Mouse (Mus musculus): Measurements from ENCODE around the gene Spata2l. TPM values are rescaled to one million over a fixed set of nuclear protein-coding genes. Genes with fewer than 3 reads are reported as not detected.
"Not testable (repeated sequence)": the region's sequence is repeated elsewhere in the genome, so short reads cannot be mapped to it uniquely, and the experiment has no call there.

Gene Spata2l
- total RNA-seq, 2 experiments from 2014 or later: 83.0 to 91.1 TPM

DNA sequence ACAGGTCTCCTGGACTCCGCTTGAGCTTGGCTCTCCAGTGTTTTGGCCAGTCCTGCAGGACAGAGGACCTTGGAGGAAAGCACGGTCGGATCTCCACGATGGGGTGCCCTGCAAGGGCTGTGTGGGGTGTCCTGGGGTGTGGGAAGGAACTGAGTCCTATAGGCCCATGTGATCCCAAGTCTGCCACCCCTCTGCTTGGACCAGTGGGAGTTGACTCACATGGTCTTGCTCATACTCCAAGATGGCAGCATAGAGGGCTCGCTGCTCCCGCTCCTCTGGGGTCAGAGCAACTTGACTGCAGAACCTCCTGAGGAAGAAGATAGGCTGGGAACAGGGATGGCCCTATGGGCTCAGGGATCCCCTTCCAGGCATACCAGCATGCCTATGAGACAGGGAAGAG lies 11.7 kb upstream of the Spata2l start:
- DNase-seq (ENCODE audit: low spot score in 2 of 2): no peak

DNA sequence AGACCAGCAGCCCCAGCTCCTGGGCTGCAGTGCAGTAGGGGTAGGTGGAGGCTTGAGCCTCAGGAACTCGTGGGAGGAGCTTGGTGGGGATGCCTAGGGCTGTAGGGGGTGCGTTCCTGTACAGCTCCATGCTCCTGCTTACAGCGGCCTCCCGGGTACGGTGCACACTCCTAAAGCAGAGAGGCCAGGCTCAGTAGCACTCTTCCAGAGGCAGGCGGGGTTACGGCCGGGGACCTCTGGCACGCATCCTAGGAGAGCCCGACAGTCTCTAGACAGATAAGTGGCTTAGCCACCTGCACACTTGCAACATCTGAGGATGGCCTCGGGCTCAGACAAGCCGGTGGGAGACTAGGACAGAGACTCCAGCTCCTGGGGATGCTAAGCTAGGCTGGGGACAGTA lies 9.5 kb upstream of the Spata2l start:
- no peak for DNase-seq (ENCODE audit: low spot score in 2 of 2)

DNA sequence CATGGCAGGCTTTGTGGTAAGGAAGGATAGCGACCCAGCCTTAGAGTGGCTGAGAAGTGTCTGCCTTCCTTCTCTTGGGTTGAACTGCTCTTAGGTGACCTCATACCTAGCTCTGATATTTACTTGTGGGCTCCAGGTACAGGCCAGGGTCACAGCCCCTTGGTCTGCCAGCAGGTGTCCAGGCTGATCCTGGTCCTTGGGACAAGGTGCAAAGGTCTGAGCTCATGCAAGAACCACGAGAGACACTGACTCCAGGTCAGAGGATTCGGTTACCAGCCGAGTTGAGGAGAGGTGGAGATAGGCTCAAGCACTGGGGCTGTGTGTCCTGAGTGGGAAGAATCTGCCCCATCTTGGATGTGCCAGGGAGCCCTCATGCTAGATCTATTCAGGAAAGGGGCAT lies 8.3 kb upstream of the Spata2l start:
- no peak for DNase-seq (ENCODE audit: low spot score in 2 of 2)

DNA sequence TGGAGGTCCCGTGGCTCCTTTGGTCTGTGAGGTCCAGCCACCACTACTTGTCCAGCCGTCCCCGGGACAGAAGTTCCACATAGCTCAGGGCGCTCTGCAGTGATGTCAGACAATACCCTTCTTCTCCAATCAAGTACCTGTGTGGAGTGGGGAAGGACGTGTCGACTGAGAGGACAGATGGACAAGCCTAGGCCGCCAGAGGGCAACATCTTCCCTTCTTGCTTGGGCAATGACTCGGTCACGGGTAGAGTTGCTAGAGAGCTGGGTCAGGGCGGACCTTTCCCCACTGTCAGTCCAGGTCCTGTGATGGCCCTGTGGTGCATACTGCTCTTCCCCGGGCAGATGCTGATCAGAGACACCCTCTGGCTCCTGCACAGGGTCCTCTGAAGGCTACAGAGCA lies 7.0 kb upstream of the Spata2l start:
- no peak for DNase-seq (ENCODE audit: low spot score in 2 of 2)

DNA sequence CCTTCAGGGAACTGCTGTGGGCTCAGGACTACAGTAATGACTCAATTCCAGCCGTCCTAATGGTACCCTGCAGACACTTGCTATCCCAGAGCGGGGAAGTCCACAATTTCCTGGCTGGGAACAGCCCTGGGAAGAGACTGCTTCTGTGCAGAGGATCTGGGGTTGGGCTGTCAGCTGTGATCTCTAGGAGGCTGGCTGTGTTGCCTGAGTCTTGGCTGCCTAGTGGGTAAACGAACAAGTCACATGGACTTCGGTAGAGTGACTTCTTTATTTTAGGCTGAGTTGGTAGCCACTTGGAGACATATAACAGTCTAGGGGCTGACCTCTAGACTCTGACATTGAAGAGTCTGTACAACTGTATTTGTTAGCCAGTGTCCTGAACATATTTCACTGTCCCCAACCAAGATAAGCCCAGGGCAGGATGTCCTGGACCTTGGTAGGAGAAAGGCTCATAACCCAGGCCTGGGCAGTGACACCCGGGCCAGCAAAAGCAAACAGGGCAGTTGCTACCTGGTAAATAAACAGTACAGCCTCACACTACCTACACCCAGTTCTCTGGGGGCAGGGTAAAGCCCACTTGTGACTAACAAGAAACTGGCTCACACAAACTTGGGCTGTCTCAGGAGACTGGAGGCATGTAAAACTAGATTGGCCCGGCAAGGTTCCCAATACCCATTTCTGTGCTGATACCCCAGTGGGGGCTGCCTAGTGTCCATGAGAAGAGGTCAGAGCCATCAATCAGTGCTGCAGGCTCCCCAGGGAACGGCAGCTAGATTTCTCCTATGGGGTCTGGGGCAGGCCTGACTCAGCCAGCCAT lies 6.3 kb upstream of the Spata2l start:
- no peak for DNase-seq (ENCODE audit: low spot score in 2 of 2)

DNA sequence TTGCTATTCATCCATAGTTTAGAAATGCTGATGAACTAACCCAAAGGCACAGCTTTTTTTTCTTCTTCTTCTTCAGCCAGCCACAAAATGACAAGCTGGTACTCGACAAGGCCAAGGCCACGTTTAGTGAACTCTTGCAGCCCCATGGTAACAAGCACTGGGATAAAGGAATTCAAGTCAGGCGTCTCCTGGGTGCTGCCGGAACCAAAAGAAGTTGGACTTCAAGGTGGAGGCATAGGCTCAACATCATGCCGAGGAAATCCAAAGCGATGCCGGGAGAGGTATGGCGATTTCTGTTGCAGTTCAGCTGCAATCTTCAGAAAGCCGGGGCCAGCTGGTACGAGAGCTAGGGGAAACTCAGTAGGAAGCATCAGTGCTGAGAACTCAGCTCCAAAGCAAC lies 3.4 kb upstream of the Spata2l start:
- DNase-seq (ENCODE audit: low spot score in 2 of 2): no peak

DNA sequence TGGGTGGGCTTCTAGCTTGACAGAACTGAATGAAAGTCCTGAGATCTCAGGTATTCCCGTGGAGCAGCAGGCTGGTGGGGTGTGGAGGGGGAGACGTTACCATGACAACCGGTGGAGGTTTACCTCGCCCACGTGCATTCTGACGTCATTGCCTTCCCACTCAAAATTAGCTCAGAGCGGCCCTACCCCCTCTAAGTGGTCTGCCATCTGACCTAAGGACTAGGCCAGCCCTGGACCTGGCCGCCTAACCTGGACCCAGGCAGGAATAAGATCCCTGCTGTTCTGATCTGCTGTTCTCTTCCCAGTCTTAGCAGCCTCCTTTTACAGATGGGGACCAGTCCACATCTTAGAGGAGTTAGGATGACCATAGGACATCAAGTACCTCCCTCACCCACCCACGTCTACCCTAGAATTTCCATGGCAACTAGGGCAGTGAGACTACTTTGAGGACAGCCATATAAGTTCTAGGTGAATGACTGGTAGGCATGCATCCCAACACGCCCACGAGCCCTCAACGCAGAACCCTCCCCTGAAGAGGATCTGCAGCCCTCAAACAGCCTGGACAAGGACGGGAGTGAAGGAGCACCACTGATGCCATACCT lies 1.0 kb downstream of the Spata2l start:
- peak; percentile 61 to 70 for DNase-seq (ENCODE audit: low spot score in 2 of 2)

DNA sequence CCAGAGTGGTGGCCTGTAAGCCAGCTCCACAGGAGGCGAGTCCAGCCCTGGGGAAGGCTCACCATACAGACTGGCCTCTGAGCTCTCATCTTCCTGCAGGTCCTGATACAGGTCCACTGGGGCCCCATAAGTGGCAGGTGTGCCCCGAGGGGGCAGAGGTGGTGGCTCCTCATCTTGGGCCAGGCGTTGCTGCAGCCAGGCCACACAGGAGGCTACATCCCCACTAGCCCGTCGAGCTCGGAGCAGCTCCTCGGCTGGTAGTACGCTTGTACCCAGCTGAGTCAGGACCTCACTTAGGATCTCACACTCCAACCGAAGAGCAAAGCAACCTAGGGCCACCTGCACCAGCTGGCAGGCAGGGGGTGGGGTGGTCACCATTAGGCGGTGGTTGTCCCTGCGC lies 2.3 kb downstream of the Spata2l start:
- peak in 1 of 2 experiments; percentile 36 for DNase-seq (ENCODE audit: low spot score in 2 of 2)

DNA sequence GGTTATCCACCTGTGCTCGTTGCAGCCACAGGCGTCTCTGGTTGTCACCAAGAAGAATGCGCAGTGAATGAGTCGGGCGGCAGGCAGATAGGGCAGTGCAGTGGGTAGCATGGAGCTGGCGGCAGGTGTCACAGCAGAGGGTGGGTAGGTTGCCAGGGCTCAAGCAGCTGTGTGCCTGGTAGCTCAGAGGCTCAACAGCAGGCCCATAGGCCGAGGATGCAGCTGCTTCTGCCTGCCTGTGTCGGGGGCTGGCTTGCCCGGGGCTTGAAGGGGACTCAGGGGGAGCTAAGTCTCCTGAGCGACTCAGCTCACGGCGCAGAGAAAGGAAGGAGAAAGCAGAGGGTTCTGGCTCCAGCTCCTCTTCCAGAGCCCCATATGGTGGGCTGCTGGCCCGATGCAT lies 2.7 kb downstream of the Spata2l start:
- DNase-seq (ENCODE audit: low spot score in 2 of 2): peak in 1 of 2 experiments; percentile 40

DNA sequence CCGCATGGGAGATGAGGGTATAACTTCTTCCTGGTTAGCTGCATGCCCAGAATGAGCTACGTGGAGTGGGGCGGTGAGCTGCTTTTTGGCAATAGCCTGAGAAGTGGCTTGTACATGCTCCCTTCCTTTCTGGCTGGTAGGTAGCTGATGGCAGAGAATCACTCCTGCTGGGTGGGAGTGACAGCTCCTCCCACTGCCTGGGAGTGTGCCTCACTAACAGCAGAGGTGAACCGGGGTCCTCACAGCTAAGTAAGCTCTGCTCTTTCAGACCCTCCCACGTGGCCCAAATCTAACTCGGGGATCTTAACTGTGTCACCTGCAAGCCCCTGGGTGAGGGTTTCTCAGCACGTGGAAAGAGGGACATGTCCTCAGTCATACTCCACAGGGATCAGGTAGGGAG lies 3.5 kb downstream of the Spata2l start:
- peak in 1 of 2 experiments; percentile 28 for DNase-seq (ENCODE audit: low spot score in 2 of 2)

DNA sequence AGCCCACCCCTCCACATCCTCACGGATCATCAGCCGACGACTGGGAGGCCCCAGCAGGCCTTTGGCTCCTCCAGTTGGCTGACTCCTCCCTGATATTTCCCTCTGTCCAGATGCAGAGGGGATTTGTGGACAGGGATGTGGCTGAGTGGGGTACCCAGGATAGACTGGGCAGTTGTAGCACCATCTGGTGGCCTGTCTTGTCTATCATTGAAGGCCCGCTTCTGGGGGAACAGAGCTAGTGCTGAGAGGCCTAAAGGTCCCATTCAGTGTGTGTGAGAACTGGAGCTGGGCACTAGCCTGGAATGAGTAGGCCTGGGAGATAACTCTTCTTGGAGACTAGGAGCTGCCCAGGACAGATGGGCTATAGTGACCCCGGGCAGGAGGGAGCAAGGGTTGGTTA lies 4.3 kb downstream of the Spata2l start:
- DNase-seq (ENCODE audit: low spot score in 2 of 2): peak in 1 of 2 experiments; percentile 40

DNA sequence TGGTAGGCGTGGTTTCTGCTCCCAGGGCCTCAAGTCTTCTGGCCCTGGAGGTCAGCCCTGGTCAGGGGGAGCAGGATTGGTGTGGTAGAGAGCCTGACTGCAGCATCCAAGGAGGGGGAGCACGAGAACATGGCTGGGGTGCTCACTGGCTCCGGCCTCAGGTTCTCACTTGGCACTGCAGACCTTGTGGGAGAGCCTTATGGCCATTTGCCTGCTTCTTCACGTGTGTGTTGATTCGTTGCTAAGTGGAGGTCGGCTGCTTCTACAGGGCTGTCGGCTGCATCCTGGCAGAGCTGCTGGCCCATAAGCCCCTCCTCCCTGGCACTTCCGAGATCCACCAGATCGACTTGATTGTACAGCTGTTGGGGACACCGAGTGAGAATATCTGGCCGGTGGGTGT lies 5.7 kb downstream of the Spata2l start:
- not testable (repeated sequence) for DNase-seq (ENCODE audit: low spot score in 2 of 2)

DNA sequence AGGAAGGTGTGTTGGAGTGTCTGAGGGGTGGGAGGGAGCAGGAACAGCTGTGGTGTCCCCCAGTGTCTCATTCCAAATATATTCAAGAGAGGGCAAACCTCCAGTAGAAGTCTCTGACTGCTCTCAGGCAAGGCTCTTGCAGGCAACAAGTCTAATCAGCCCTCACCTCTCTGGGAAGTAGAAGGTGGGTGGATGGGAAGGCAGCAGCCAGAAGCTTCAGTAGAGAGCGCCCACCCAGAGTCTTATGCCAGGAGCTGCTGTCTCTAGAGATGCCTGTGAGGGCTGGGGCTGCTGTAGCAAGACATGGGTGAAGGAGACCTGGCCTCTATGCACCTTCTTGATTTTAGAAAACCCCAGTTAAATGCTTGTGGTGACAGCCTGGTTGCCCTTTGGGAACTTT lies 7.6 kb downstream of the Spata2l start:
- no peak for DNase-seq (ENCODE audit: low spot score in 2 of 2)

DNA sequence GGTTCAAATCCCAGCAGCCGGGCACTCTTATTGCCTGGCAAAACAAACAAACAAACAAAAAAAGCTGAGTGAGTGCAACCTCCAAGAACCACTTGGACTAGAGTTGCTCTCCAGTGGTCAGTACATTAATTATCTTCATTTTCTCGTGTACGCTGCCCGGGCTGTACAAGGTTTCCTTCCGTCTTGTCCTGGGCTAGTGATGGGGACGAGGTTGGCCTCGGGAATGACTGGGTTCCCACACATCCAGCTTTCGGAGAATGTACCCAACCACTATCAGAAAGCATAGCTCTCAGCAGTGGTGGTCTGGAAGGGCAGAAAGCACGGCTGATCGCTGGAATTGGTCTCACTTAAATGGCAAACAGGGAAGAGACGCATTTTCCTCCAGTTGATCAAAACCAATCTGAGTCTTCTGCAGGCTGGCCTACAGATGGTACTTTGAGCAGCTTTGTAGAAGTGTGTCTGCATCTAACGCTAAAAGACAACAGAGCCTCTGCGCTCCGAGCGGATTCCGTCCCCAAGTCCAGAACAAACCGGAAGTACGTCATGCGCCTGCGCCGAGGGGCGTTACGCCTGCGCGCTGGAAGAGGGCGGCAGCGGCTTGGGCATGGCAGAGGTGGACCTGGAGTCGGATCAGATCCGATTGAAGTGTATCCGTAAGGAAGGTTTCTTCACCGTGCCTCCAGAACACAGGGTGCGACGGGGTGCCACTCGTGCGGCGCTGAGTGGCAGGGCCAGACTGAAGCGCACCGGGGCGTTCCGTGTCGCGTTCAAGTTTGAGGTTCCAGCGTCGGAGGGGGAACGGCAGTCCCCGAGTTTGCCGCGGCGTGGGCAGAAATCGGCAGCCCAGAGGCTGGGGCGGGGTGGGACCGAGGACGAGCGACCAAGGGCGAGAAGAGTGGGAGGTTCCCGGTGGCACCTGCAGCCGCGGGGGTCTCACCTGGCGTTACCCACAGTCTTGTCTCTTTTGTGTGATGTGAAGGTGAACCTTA lies 11.5 kb downstream of the Spata2l start, which contains the start of gene Cdk10:
Cdk10 (plus strand) TSS at position 565 of the 989 bp plus-strand sequence.
- peak; percentile 92 to 93 for DNase-seq (ENCODE audit: low spot score in 2 of 2)

DNA sequence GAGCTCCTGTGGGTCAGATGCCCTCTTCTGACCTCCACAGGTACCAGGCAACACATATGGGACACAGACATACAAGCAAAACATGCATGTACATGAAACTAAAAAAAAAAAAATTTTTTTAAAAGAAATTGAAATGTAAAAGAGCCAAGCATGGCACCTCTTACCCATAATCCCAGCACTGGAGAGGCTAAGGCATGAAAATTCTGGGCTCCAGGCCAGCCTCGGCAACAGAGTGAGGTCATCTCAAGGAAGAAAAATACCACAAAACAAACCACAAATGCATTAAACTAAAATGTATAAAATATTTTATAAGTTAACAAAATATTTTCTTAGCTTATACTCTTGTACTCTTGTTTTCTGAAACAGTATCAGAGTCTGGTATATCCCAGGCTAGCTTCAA lies 15.1 kb downstream of the Spata2l start:
- no peak for DNase-seq (ENCODE audit: low spot score in 2 of 2)

DNA sequence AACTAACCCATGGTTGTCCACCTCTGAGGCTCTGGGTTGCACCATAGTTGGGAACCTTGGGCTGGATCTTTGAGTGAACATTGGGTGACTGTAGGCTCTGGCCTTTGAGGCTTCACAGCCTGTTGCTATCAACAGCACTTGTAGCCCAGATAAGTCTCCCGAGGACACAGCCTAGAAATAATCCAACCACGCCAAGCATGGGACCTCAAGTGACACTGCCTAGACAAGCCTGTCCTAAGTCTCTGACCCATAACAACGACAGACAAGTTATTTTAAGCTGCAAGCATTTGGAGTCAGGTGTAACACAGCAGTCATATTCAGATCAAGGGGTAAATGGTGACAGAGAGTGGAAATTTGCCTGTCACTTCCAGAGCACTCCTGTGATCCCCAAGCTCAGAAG lies 20.6 kb downstream of the Spata2l start:
- DNase-seq (ENCODE audit: low spot score in 2 of 2): no peak

DNA sequence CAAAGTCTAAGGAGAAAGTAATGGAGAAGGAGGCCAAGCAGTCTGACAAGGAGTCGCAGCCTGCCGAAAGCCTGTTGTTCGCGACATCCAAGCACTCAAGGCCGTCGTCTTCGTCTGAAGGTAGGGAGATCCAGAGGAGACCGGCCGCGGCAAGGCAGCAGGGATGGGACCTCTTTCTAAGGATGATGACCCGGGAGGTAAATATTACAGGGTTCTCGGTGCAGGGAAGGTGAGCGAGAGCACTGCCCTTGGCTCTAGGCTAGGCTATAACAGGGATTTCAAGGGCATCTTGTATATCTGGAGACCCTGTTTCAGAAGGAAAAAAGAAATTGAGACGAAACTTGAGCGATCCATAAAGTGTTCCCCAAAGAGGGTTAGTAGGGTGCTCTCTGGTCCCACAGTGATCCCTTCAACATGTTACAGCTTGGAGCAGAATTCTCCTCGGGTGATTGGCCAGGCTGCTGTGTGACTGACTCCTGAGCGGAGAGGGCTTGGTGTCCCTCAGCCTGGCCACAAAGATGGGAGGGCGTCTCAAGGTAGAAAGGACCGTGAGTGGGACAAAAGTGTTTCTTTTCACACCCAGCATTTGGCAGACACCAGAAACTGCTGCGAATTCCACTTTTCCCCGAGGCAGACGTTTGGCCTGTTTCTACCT lies 22.8 kb downstream of the Spata2l start:
- no peak for DNase-seq (ENCODE audit: low spot score in 2 of 2)

DNA sequence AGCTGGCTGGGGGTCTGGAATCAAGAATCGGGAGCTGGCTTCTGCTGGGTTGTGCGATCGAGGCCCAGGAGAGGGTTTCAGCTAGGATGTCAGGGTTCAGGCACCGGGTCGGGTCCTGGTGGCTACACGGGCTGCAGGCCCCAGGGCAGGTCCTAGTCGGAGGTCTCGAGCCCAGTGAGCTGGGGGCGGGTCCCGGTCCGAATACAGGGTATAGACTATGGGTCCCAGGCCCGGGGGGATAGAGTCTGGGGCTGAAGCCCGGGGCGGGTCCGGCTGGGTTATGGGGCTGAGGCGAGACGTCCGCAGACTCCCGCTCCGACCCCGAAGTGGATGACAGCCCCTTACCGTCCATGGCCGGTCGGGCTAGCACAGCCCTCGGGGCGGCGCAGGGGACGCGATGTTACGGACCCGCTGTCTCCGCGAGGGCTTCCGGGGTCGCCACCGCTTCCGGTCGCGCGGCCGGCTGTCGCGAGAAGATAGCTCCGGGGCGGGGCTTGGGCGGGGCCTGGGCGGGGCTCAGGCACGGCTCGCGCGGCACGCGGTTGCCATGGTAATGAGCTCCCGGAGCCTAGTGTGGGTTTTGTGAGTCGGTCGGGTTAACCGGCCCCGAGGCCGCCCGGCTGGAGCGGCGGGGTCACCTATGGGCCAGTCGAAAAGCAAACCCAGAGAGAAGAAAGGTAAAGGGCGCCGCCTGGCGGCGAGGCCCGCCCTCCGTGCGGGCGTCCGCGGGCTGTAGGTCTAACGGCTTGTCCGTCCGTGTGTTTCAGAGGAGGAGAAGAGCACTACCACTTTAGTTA lies 23.5 kb downstream of the Spata2l start, which contains the start of the genes Chmp1a and Spata33:
Chmp1a (minus strand) TSS at position 443 of the 797 bp plus-strand sequence.
Spata33 (plus strand) TSS at position 512 of the 797 bp plus-strand sequence.
- peak; percentile 83 to 87 for DNase-seq (ENCODE audit: low spot score in 2 of 2)

DNA sequence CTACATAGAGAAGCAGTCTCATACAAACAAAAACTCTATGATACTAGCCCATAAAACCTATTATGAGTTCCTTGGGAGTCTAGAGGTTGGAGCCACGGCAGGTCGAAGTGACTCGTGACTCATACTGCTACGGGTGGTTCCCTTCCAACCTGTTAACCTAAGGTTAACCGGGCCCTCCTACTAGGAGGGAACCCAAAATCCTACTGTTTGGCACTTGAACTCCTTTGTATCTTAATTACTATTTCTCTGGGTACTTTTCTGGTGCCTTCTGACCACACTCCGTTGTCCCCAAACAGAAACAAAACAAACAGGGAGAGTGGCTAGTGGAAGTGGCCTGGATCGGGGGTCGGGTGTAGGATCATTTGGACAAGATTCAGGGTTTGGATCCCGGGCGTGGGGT lies 24.2 kb downstream of the Spata2l start:
- DNase-seq (ENCODE audit: low spot score in 2 of 2): no peak

DNA sequence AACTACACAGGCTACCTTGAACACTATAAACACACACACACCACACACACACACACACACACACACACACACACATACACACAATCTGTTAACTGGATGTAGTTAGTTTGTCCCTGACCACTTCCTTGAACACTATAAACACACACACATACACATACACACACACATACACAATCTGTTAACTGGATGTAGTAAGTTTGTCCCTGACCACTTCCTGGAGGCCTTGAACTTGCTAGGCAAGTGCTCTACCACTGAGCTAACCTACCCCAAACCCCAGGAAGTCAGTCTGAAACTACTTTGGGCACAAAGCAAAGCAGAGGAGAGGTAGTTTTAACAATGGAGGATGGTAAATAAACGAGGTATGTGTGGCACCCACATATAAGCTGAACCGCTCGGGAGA lies 32.5 kb downstream of the Spata2l start:
- DNase-seq (ENCODE audit: low spot score in 2 of 2): no peak
